Mouse (Mus musculus): Measurements from ENCODE around the gene Clec11a.

- TF ChIP-seq EP300 (IDR thresholded peaks at IDR 0.05) (no peak), CTCF (IDR thresholded peaks at IDR 0.05) (no peak)
These were observed 37.9 kb upstream of the Clec11a start for GRCm38 (mm10) chr7:44344622-44345021.
